Mouse (Mus musculus): ENCODE data around the gene Tmem9b. TPM values are rescaled to one million over a fixed set of nuclear protein-coding genes. Genes with fewer than 3 reads are reported as not detected.

The Tmem9b gene
- polyA plus RNA-seq, 1 experiment from 2014 or later: 117 TPM

DNA sequence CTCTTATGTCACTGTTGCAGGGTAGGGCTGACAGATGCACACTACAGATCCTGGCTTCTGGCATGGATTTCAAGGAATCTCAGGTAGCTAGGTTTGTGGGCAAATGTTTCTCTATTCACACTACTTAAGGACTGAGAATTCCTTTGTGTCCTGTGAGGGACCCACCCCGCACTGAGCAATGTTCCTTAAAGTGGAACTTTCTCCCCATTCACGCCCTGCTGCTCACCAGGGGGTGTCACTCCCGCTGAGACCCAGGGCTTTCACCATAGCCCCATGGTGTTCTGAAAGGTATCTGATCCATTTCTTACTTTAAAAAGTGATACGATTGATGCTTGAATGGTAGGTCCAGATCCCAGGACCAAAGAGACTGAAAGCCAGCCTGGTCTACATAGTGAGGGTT, 50.0 kb downstream of the Tmem9b start:
- peak overlapping the region; percentile 58 for H3K4me2 ChIP-seq (replicated peaks; ENCODE audit: low read depth, low read length)
- TF ChIP-seq EP300 (IDR thresholded peaks at IDR 0.05) (no peak), CTCF (IDR thresholded peaks at IDR 0.05) (no peak)
- H3K4me3 ChIP-seq (ENCODE audit: low read depth, low read length): peak overlapping the region; percentile 75; the same call in 1 of the 2 replicates
- WGBS: 47% methylated on average over 4 of the region's 4 CpGs
- no peaks in the 10 kb centered on the region for H3K27me3 ChIP-seq (replicated peaks; ENCODE audit: insufficient read depth, low read length)
- DNase-seq (ENCODE audit: low spot score) (no peak), ATAC-seq (no peak)
- H3K9me3 ChIP-seq (ENCODE audit: low read length): no peaks in the 10 kb centered on the region
- H3K27ac ChIP-seq (ENCODE audit: low read length): no peak overlapping the region
- no peaks in the 10 kb centered on the region for H3K36me3 ChIP-seq (ENCODE audit: insufficient read depth, low read length)
- peak overlapping the region; percentile 19; the same call in 1 of the 2 replicates for H3K9ac ChIP-seq (replicated peaks; ENCODE audit: low read depth)
- peaks cover 9% of the 10 kb centered on the region for H3K4me1 ChIP-seq (ENCODE audit: insufficient read depth, low read depth, low read length)

DNA sequence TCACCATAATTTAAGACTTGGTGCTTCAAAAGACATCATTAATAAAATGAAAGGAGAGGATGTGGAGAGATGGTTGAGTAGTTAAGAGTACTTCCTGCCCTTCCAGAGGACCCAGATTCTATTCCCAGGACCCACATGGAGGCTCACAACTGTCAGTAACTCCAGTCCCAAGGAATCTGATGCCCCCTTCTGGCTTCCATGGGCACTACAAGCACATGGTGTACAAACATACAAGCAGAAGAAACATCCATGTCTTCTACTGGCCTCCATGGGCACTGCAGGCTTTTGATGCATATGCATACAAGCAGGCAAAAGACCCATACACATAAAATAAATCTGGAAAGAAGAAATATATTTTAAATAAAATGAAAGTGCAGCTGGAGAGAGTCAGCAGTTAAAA, 52.5 kb downstream of the Tmem9b start:
- H3K4me3 ChIP-seq (ENCODE audit: low read depth, low read length): no peak overlapping the region
- H3K27me3 ChIP-seq (replicated peaks; ENCODE audit: insufficient read depth, low read length): no peaks in the 10 kb centered on the region
- ATAC-seq (no peak), DNase-seq (ENCODE audit: low spot score) (no peak)
- H3K4me1 ChIP-seq (ENCODE audit: insufficient read depth, low read depth, low read length): peaks cover 9% of the 10 kb centered on the region
- TF ChIP-seq EP300 (IDR thresholded peaks at IDR 0.05) (no peak), CTCF (IDR thresholded peaks at IDR 0.05) (peak; percentile 53)
- no peak overlapping the region for H3K27ac ChIP-seq (ENCODE audit: low read length)
- no peak overlapping the region for H3K4me2 ChIP-seq (replicated peaks; ENCODE audit: low read depth, low read length)
- H3K9ac ChIP-seq (replicated peaks; ENCODE audit: low read depth): no peak overlapping the region
- H3K9me3 ChIP-seq (ENCODE audit: low read length): no peaks in the 10 kb centered on the region
- H3K36me3 ChIP-seq (ENCODE audit: insufficient read depth, low read length): no peaks in the 10 kb centered on the region

DNA sequence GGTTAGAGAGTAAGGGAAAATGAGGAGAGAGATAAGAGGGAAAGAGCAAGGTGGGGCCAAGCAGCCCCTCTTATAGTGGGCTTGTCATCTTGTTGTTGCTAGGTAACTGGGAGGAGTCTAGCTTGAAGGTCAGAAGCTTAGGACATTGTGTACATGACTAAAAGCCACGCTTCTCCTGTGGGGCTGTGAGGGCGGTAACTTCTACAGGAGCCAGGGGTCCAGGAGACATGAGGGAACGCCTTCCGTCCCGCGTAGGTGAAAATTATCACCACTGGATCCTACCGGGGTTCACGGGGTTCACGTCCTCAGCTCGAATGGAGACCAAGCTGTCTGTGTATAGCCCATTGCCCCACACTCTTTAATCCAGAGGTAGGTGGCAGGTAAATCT, 57.3 kb downstream of the Tmem9b start:
- no peak for DNase-seq (ENCODE audit: low spot score)
- TF ChIP-seq EP300 (IDR thresholded peaks at IDR 0.05) (no peak), CTCF (IDR thresholded peaks at IDR 0.05) (no peak)
- Histone ChIP-seq H3K9ac (replicated peaks; ENCODE audit: low read depth) (no peak overlapping the region), H3K4me3 (ENCODE audit: low read depth, low read length) (no peak overlapping the region), H3K4me2 (replicated peaks; ENCODE audit: low read depth, low read length) (no peak overlapping the region), H3K36me3 (ENCODE audit: insufficient read depth, low read length) (no peaks in the 10 kb centered on the region), H3K4me1 (ENCODE audit: insufficient read depth, low read depth, low read length) (peaks cover 2% of the 10 kb centered on the region; the same call in 1 of the 2 replicates), H3K27me3 (replicated peaks; ENCODE audit: insufficient read depth, low read length) (no peaks in the 10 kb centered on the region), H3K27ac (ENCODE audit: low read length) (no peak overlapping the region), H3K9me3 (ENCODE audit: low read length) (no peaks in the 10 kb centered on the region)
- ATAC-seq: no peak
- 87% methylated on average over 10 of the region's 10 CpGs for WGBS

DNA sequence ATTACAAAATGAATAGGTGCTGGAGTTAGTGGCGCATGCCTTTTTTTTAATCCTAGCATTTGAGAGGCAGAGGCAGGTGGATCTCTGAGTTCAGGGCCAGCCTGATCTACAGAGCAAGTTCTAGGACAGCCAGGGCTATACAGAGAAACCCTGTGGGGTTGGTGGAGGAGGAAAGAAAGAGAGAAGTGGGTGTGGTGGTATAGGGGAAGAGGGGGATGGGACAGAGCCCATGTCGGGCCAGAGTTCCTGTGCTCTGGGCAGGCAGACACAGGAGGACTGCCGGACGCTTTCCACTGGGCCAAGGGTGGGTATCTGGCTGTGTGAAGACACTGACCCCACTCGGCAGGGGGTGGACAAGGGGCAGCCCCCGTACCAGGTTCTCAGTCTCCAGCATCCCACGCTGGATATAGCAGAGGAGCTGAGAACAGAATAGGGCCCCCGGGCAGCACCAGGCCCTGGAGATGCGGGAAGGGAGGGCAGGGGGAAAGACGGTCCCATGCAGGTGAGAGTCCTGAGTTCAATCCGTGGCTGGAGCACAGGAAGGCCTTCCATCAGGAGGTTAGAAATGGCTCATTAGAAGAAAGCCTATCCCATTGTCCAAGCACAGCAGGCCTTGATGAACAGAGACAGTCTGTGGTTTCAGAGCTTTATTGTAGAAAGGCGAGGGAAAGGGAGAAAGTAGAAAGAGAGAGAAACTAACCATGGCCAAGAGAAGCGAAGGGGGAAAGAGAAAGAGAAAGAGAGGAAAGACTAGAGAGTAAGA, 57.9 kb downstream of the Tmem9b start:
- Histone ChIP-seq H3K4me2 (replicated peaks; ENCODE audit: low read depth, low read length) (no peak overlapping the region), H3K36me3 (ENCODE audit: insufficient read depth, low read length) (no peaks in the 10 kb centered on the region), H3K27ac (ENCODE audit: low read length) (no peak overlapping the region), H3K9ac (replicated peaks; ENCODE audit: low read depth) (no peak overlapping the region), H3K9me3 (ENCODE audit: low read length) (no peaks in the 10 kb centered on the region), H3K27me3 (replicated peaks; ENCODE audit: insufficient read depth, low read length) (no peaks in the 10 kb centered on the region), H3K4me1 (ENCODE audit: insufficient read depth, low read depth, low read length) (peaks cover 2% of the 10 kb centered on the region; the same call in 1 of the 2 replicates), H3K4me3 (ENCODE audit: low read depth, low read length) (no peak overlapping the region)
- ATAC-seq (no peak), DNase-seq (ENCODE audit: low spot score) (no peak)
- 82% methylated on average over 13 of the region's 13 CpGs for WGBS
- TF ChIP-seq EP300 (IDR thresholded peaks at IDR 0.05) (no peak), CTCF (IDR thresholded peaks at IDR 0.05) (no peak)

DNA sequence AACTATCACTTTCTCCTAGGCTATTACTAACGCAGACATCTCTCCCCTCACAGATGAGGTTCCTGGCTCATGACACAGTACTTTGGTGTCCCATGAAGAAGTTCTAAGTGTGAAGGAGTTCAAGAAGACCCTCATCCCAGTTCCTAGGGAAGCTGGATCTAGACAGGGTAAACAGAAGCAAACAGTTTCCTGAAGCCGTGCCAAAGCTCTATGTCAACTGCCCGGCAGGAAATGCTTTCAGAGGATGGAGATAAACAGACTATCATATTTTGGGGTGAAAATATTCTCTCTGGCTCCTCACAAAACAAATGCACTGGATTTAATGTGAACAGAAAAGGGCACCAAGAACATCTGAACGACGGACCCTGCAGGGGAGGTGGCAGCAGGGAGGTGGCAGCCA, 61.7 kb downstream of the Tmem9b start:
- no peaks in the 10 kb centered on the region for H3K36me3 ChIP-seq (ENCODE audit: insufficient read depth, low read length)
- WGBS: 36% methylated on average over 5 of the region's 5 CpGs
- TF ChIP-seq CTCF (IDR thresholded peaks at IDR 0.05) (no peak), EP300 (IDR thresholded peaks at IDR 0.05) (peak; percentile 65; the same call in 1 of the 2 replicates)
- peaks cover 2% of the 10 kb centered on the region; the same call in 1 of the 2 replicates for H3K4me1 ChIP-seq (ENCODE audit: insufficient read depth, low read depth, low read length)
- no peak overlapping the region for H3K9ac ChIP-seq (replicated peaks; ENCODE audit: low read depth)
- H3K27ac ChIP-seq (ENCODE audit: low read length): peak overlapping the region; percentile 64; the same call in 1 of the 2 replicates
- ATAC-seq (peak; percentile 48), DNase-seq (ENCODE audit: low spot score) (peak; percentile 69)
- H3K4me3 ChIP-seq (ENCODE audit: low read depth, low read length): no peak overlapping the region
- no peaks in the 10 kb centered on the region for H3K27me3 ChIP-seq (replicated peaks; ENCODE audit: insufficient read depth, low read length)
- no peaks in the 10 kb centered on the region for H3K9me3 ChIP-seq (ENCODE audit: low read length)
- H3K4me2 ChIP-seq (replicated peaks; ENCODE audit: low read depth, low read length): no peak overlapping the region

DNA sequence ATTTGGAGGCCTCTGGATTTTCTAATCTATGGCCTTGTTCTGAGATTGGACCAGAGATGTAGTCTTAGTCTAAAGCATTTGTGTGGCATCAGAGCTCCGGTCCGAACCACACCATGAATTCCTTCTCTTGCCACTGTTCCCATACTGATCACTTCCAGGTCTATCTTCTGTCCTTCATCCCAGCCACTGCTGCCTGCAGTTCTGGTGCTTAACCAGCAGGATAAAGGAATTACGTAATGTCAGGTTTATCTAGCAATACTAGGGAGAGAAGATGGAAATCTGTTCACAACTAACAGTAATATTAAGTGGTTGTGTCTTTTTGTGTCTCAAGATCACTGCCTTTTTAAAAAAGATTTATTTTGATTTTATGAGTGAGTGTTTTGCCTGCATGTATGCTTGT, 62.6 kb downstream of the Tmem9b start:
- H3K9me3 ChIP-seq (ENCODE audit: low read length): no peaks in the 10 kb centered on the region
- no peak overlapping the region for H3K4me3 ChIP-seq (ENCODE audit: low read depth, low read length)
- H3K27ac ChIP-seq (ENCODE audit: low read length): no peak overlapping the region
- ATAC-seq (no peak), DNase-seq (ENCODE audit: low spot score) (no peak)
- H3K4me1 ChIP-seq (ENCODE audit: insufficient read depth, low read depth, low read length): peaks cover 2% of the 10 kb centered on the region; the same call in 1 of the 2 replicates
- TF ChIP-seq CTCF (IDR thresholded peaks at IDR 0.05) (peak; percentile 64), EP300 (IDR thresholded peaks at IDR 0.05) (no peak)
- H3K9ac ChIP-seq (replicated peaks; ENCODE audit: low read depth): no peak overlapping the region
- H3K27me3 ChIP-seq (replicated peaks; ENCODE audit: insufficient read depth, low read length): no peaks in the 10 kb centered on the region
- WGBS: 89% methylated on average over 3 of the region's 3 CpGs
- no peak overlapping the region for H3K4me2 ChIP-seq (replicated peaks; ENCODE audit: low read depth, low read length)
- H3K36me3 ChIP-seq (ENCODE audit: insufficient read depth, low read length): no peaks in the 10 kb centered on the region

Data from lung, postnatal 0 days (tissue).